Mouse (Mus musculus) adrenal gland, adult 2 months (tissue): ENCODE data around the gene Ccdc189. TPM values are rescaled to one million over a fixed set of nuclear protein-coding genes. Genes with fewer than 3 reads are reported as not detected.
A peak's percentile ranks its signal among the peaks of the same experiment; 100 is the strongest.
"Not testable (repeated sequence)": the region's sequence is repeated elsewhere in the genome, so short reads cannot be mapped to it uniquely, and the experiment has no call there.

Experiments
- DNase-seq: peaks from one replicate; pipeline ENCODE4 v3.0.0; 2021
- long read RNA-seq: library from polyadenylated mRNA; stranded (forward); transcript quantifications from one replicate; pipeline ENCODE4 v2.0.0, GENCODE M21; 2021
- polyA plus RNA-seq: library from polyadenylated mRNA; depleted of rRNA; stranded (reverse); fragments of >200 nt; gene quantifications from 2 replicates; pipeline ENCODE4 v1.2.3, GENCODE M21; 2012; rRNA removed
- total RNA-seq, 2 experiments: library from RNA; stranded (reverse); gene quantifications; 2 replicates each; pipeline ENCODE4 v1.2.3; 2021

Gene Ccdc189
- total RNA-seq: 10 to 100 TPM in 1 of 2 experiments, 1 to 10 TPM in 1; 7.6 to 11.4 TPM
- polyA plus RNA-seq: 4.8 and 6.1 TPM in 2 replicates
- long read RNA-seq, transcript Ccdc189-201 (9 exons, 2,536 nt): major isoform, 5 of 11 reads
- long read RNA-seq, partial matches to known transcripts: 0 of 11 reads
- long read RNA-seq, other reads (novel, unspliced or antisense): 6 of 11 reads

DNA sequence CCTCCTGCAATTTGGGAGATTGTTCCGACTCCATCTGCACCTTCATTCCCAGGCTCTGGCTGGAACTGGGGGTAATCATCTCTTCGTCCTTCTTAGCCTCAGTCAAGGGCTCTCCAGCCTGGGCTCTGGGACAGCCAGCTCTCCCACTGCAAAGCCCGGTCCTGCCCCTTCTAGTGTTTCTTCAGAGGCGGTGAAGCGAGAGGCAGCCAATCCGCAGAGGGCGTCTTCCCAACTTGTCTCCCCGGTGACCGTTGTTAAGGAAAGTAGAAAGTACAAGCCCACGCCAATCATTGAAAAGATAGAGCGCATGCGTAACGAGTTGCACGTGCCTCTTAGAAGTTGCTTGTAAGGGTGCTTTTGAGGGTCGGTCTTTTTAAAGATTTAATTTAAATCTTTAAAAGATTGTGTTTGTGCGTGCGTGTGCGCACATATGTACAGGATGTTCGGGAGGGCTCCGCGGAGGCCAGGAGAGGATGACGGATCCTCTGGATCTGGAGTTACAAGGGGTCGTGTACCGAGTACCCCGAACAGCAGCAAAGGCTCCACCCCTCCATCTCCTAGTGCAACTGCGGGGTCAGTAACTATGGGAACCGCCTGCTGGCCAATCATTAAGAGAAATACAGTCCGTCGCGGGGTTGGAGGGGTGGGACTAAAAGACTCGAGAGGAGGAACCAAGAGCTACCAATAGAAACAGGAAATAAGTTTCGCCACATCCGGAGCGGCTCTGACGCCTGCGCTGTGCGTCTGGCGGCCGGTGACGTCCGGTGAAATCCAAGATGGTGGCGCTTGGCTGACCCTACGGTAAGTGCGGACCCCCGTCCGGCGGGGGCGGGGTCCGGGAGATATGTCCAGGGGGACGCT is at the start of gene Ccdc189, which contains the start of gene Rnf40:
Gene Ccdc189, minus strand, starts transcription at position 585 of the 861 bp plus-strand sequence.
Gene Rnf40, plus strand, starts transcription at position 757 of the 861 bp plus-strand sequence.
- peak; percentile 96 for DNase-seq

DNA sequence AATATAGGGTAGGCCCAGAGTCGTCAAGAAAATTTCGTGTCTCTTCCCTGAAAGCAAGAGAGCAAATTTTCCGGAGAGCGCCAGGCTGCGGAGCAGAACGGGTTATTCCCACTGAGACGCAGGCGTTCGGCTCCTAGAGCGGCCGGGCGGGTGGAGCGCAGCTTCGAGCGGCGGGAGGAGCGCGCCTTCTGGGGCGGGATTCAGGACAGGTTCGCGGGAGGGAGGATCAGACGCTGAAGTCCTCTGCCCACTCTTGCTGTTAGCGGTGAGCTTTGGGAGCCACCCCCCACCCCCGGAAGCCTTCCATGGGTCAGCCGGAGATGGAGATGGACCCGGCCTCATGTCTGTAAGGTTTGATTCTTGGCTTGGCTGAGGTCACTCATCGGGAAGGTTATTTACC is 48.6 kb upstream of the Ccdc189 start:
- DNase-seq: peak; percentile 88

DNA sequence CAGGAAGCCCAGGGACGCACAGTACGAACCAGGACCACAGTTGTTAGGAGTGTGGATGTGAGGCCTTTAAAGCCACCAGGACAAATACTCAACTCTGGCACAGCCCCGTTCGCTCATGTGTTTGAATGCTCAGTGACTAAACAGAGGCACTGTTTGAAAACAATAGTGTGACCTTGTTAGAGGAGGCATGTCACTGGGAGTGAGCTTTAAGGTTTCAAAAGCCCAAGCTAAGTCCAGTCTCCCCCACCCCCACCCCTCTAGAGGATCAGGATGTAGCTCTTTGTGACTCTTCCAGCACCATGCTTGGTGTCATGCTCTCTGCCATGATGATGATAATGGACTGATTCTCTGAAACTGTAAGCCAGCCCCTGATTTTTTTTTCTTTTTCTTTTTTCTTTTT is 43.0 kb upstream of the Ccdc189 start:
- no peak for DNase-seq

DNA sequence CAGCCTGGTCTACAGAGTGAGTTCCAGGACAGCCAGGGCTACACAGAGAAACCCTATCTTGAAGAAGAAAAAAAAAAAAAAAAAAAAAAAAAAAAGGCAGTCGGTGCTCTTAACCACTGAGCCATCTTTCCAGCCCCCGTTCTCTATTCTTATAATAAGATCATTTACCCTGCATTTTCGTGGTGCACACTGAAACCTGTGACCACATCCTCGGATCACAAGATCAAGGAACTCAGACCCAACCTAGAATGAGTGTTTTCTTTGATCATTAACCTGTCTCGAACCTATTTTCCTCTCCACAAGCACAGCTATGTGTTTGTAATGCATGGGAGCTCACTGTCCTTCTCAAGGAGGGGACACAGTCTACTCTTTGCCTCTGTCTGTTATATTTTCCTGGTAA is 40.3 kb upstream of the Ccdc189 start:
- DNase-seq: no peak

DNA sequence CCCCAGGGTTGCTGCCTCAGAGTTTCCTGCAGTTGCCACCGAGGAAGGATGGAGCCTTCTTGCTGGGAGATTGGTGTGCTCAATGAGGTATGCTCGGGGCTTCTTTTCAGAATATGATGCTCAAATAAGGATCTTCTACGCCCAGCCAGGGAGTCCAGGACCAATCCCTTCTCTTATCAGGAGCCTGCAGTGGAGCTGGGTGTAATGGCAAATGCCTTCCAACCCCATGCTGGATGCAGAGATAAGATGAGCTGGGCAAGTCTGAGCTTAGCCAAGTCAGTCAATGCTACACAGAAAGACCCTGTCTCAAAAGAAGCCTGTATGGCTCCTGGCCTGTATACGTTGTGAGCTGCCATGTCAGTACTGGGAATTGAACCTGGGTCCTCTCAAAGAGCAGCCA is 38.1 kb upstream of the Ccdc189 start:
- DNase-seq: no peak

GRCm38 (mm10) chr7:127626039-127626438 is 37.6 kb upstream of the Ccdc189 start:
- no peak for DNase-seq

GRCm38 (mm10) chr7:127618402-127618801 is 30.0 kb upstream of the Ccdc189 start:
- not testable (repeated sequence) for DNase-seq

DNA sequence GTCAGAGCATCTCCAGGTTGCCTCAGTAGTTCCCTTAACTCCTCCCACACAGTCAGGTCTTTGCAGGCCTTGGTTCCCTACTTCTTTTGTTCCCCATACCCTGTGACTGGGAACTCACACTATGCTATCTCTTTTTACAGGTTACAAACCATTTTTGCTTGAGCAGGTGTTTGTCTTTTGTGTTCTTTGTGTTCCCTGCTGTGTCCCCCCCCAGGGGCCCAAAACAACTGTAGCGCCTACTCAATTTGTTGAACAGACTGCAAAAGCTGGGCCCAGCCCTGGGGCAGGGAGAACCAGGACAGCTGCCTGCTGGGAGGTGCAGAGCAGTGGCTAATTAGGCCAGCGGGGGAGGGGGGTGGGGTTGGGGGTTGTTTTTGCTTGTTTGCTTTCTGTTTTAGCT is 29.6 kb upstream of the Ccdc189 start:
- DNase-seq: no peak

DNA sequence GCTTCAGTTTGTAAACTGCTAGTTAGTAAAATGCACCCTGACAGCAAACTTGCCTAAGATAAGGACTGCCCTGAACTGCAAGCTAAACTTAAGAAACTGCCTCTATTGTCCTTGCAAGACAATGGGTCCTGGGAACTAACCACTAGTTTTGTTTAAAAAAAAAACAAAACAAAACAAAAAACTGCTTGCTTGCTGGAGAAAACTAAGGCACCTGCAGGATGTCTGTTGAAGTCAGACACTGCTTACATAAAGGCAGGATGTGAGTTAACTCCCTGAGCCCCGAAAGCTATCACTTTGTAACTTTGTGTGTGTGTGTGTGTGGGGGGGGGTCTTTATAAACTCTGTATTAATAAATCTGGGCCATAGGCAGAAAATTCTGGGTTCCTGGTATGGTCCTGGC is 28.5 kb upstream of the Ccdc189 start:
- no peak for DNase-seq

GRCm38 (mm10) chr7:127616336-127616735 is 27.9 kb upstream of the Ccdc189 start:
- no peak for DNase-seq

DNA sequence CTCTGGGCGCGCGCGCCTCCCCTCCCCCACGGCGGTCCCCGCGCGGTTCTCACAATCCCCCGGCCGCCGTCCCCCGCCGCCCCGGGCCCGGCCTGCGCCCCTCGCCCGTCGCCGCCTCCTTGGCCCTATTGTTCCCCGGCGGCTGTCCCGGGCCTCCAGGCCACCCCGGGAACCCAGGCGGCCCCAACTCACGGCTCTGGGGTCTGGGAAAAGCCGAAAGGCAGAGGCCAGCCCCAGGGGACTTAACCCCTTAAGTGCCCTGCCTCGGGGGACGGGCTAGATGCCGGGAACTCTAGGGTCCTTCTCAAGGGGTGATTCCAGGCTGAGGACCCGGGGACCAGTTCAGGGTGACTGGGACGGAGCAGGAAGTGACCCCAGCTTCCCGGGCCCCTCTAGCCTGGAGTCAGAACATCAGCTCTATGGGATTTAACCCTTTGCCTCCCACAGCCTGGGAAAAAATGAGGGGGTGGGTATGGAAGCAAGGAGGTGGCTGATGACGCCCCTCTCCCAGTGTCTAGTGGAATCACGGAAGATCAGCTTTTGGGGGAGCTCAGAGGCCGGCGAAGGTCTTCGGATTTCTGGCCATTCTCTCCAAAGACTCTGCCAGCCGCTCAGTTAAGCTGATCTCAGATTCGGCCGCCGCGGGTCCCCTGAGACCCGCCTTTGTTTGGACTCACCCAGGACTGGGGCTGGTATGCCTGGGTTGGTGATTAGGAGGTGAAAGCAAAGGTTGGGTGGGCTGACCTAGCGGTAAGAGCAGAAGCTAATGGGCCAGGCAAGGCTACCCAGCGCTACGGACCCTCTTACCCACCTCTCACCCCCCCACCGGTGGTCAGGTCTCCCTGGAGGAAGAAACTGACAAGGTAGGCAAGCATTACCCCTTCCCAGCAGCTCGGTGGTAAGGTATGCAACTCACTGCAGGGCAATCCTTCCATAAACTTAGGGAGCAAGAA is 26.8 kb upstream of the Ccdc189 start, which contains the start of gene Zfp629:
Gene Zfp629, minus strand, starts transcription at position 907 of the 953 bp plus-strand sequence.
- DNase-seq: peak; percentile 82

DNA sequence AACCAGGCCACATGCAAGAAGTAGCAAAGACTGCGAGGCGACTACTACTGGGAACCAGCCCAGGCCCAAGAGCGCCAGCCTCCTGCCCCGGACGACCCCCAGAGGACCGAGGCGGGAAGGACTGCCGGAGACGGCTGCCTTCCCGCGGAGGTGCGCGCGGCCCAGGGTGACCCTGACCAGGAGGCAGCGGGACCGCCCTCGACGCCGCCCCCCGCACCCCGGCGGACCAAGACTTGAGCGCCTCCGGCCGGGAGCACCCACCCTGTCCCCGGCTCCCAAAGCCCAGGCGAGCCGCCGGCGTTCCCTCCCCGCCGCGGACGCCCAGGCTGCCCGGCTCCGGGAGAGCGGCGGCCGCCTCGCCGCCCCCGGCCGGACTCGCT is 26.1 kb upstream of the Ccdc189 start:
- peak; percentile 87 for DNase-seq

GRCm38 (mm10) chr7:127614091-127614490 is 25.7 kb upstream of the Ccdc189 start:
- no peak for DNase-seq

- DNase-seq: no peak
Observed at GRCm38 (mm10) chr7:127613501-127613900, 25.1 kb upstream of the Ccdc189 start.

DNA sequence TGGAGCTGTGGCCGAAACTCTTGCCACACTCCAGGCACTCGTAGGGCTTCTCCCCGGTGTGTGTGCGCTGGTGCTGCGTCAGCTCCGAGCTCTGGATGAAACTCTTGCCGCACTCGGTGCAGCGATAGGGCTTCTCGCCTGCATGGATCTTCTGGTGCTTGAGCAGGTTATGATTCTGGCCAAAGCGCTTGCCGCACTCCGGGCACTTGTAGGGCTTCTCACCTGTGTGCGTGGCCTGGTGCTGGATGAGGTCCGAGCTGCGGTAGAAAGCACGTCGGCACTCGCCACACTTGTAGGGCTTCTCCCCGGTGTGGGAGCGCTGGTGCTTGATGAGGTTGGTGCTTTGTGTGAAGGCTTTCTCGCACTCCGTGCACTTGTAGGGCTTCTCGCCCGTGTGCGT is 23.2 kb upstream of the Ccdc189 start:
- DNase-seq: no peak

DNA sequence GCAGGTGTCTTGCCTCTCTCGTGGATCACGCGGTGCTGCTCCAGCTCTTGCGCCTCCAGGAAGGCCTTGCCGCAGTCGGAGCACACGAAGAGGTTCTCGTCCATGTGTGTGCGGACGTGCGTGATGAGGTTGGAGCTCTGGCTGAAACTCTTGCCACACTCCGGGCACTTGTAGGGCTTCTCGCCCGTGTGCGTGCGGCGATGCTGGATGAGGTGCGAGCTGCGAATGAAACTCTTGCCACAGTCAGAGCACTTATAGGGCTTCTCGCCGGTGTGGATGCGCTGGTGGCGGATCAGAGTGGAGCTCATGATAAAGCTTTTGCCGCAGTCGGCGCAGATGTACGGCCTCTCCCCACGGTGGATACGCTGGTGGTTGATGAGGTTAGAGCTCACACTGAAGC is 22.6 kb upstream of the Ccdc189 start:
- DNase-seq: no peak

DNA sequence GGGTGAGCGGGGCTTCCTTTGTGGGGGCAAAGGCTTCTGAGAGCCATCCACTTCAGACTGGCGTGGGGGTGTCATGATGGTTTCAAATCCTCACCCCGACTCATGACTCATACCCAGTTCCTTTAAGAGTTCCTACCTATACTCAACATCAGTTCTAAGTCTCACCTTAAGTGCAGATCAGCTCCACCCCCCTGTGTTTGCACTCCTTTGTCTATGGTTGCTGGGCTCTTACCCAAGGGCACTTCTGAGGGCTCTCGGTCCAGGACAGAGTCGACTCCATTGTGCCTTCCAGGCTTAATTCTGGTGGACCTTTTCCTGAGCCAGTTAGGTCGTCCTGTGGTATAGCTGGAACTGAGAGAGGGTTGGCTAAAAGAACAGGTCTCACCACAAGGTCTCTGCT is 18.8 kb upstream of the Ccdc189 start:
- DNase-seq: no peak

GRCm38 (mm10) chr7:127604256-127604655 is 15.9 kb upstream of the Ccdc189 start:
- no peak for DNase-seq

GRCm38 (mm10) chr7:127602903-127603302 is 14.5 kb upstream of the Ccdc189 start:
- DNase-seq: peak; percentile 63

DNA sequence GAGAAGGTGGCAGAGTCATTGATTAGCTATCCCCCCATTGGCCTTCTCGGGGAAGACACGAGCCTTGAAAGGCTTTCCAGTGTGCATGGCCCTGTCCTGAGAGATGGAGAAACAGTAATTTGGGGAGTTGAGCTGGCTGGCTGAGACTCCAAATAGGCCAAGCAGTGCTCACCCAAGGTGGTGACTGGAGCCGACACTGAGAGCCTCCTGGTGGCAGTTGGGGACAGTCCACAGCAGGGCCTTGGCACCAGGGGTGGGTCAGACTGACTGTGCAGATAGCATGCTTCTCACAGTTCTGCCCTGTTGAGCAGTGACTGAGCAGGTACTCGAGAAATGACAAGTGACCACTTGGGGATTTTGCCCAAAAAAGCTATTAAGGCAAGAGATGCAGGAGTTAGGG is 13.3 kb upstream of the Ccdc189 start:
- DNase-seq: no peak

- DNase-seq: peak; percentile 60
Observed at GRCm38 (mm10) chr7:127600612-127601011, 12.2 kb upstream of the Ccdc189 start.

DNA sequence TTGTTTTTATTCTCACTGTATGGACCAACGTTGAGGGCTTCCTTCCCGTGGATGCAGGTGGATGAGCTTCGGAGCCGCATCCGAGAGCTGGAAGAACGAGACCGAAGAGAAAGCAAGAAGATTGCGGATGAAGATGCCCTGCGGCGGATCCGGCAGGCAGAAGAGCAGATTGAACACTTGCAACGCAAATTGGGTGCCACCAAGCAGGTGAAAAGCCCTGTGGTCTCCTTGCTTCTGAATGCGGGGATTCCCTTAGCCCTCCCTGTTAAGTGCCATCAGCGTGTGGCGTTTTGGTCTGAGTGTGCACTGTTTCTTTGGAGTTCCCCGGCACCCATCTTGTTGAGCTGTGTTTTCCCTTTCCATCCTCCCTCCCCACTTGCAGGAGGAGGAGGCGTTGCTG is 8.4 kb upstream of the Ccdc189 start:
- no peak for DNase-seq
